Mouse (Mus musculus) testis, postnatal 14 days (tissue): ENCODE data around the gene Gm3532.
"Not testable (repeated sequence)": the region's sequence is repeated elsewhere in the genome, so short reads cannot be mapped to it uniquely, and the experiment has no call there.

Experiments used
- DNase-seq: peaks from one replicate; pipeline ENCODE4 v3.0.0; 2021; ENCODE audit warnings: low spot score

Gm3532 gene

GRCm38 (mm10) chr14:5538196-5538595 is at the start of gene Gm3532:
TSS of gene Gm3532 (plus strand) at chr14:5538496.
- DNase-seq = not testable (repeated sequence)

- not testable (repeated sequence) for DNase-seq
These were observed 36.9 kb upstream of the Gm3532 start, which contains the start of gene Gm3488 for GRCm38 (mm10) chr14:5501374-5501773. TSS of gene Gm3488 (plus strand) at chr14:5501674.
